Mouse (Mus musculus): Measurements from ENCODE around the gene Cfap54.

The Cfap54 gene

DNA sequence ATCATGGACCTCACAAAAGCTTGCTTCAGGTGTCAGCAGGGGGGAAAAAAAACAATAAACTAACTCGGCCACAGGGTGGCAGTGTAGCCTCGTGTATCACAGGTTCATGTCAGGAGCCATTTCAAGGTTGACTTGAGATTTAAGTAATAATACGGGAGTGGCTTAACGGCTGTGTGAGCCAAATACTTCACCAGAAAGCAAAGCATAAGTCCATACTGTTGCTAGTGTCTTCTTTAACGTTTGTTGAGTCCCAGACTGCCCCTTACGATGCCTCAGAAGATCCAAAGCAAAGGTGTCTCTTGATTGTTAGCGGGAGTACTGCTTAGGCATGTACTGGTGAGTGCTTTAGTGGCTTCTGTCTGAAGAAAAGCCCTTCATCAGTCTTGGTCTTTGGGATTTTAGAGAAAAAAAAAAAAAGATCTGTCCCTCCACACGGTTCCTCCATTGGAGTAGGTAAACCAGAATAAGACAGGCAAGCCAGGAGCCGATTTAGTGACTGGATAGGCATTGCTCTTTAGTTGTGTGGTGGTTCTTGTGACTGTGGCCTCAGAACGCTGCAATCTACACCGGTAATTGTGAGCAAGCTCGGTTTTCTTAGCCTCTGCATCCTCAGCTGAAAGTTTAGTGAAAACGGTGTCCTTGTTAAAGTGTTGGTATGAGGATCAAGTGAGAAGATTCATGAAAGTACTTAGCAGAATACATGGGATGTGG, 30.2 kb downstream of the Cfap54 start:
- DNase-seq: peak; percentile 83

DNA sequence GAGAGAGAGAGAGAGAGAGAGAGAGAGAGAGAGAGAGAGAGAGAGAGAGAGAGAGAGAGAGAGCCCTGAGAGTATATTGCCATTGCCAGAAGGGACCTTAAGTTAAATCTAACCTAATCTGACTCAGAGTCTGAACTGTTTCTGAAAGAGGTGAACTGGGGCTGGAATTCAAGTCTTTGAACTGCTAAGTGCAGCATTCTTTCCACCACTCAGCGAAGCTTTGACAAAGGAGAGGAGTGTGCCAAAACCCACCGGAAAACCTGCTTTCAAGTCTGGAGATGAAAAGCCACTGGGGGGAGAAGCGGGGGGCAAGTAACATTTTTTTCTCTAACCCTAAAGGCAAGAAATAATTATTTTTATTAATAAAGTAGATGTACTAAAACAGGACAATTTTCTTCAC, 30.8 kb downstream of the Cfap54 start:
- no peak for DNase-seq

DNA sequence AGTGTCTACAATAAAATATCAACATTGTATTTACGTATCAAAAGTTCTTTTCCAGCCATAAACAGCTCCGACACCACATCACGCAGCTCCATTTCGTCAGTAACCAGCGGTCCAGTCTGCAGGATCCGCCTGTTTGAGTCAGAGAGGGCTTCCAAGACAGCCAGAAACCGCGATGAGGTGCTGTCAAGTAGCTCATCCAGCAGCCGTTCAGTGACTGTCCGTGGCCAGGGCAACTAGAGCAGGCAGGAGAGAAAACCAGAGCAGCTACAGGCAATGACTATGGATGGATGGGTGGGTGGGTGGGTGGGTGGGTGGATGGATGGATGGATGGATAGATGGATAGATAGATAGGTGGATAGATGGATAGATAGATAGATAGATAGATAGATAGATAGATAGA, 38.2 kb downstream of the Cfap54 start:
- DNase-seq: no peak

DNA sequence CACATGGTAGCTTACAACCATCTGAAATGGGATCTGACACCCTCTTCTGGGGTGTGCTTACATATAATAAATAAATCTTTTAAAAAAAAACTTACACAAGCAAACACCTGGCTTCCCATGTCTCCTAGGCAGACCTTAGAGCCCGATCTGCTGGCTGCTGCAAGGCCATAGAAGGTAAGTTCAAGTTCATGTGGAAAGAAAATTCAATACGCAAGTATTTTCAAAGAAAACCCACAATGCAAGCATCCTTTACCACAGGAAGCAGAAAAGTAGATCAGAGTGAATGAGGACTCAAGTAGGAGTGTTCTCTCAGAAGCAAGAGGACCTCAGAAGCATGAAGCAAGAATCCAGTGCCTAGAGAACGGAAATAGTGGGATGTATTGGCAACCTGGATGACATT, 39.6 kb downstream of the Cfap54 start:
- no peak for DNase-seq

DNA sequence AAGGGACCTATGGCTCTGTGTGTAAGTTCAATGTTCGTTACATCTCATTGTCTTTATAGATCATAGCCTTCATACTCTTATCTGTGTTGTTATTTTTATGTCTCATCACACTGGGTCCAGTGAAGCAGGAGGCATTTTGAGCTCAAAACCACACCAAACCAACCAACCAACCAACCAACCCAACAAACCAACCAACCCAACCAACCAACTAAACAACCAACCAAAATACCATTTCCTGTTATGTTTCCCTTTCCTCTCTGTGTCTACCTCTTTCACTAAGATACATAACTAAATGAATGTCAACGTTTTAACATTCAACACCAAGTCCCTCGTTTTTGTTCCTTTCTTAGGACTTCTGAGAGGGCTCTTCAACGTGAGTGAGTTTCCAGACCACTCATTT, 40.0 kb downstream of the Cfap54 start:
- DNase-seq: no peak

DNA sequence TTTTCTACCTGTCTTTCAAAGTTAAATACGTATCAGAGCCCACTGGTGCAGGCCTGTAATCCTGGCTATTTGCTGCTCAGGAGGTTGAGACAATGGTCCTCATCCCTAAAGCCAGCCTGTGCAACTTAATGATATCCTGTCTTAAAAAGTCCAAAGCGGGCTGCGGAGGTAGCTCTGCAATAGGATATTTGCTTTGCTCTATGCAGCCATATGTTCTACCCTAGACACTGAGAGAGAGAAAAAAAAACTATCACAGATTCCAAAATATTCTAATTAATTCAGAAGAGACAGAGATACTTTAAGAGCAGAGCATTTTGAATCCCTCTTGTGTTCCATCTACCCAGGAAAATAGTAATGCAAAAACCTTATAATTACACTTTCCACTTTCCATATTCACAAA, 44.9 kb downstream of the Cfap54 start:
- no peak for DNase-seq

DNA sequence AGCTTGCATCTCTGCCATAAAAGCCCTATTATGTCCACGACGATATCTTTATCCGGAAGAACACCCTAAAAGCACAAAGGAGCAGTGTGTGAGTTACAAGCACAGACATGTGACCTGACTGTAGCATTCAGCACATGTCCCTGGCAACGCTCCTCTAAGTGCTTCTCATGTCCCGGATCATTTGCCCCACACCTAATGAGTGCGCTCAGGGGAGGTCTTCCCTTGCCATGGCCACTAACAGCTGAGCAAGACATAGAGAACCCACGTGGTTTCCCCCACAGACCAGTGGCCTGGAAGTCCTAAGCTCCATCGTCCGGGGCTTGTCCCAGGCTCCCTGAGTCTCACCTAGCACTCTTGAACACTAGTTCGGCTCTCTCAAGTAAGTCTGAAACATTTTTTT, 45.9 kb downstream of the Cfap54 start:
- no peak for DNase-seq

DNA sequence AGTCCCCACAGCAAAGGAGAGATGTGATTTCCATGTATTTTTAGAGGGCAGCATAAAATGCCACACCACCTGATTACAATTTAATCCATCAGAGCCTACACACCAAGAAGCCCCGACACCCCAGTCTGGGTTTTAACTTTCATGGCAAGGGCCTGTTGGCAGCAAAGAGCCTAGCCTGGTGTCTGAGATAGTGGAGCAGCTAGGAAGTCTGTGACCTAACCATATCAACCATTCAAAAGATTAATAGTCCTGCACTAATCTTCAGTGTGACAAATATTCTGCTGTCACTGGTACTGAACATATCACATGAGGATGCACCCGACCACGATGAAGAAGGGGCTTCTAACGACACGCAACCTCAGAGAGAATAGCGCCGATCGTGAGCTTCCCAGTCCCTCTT, 58.1 kb downstream of the Cfap54 start:
- DNase-seq: no peak

DNA sequence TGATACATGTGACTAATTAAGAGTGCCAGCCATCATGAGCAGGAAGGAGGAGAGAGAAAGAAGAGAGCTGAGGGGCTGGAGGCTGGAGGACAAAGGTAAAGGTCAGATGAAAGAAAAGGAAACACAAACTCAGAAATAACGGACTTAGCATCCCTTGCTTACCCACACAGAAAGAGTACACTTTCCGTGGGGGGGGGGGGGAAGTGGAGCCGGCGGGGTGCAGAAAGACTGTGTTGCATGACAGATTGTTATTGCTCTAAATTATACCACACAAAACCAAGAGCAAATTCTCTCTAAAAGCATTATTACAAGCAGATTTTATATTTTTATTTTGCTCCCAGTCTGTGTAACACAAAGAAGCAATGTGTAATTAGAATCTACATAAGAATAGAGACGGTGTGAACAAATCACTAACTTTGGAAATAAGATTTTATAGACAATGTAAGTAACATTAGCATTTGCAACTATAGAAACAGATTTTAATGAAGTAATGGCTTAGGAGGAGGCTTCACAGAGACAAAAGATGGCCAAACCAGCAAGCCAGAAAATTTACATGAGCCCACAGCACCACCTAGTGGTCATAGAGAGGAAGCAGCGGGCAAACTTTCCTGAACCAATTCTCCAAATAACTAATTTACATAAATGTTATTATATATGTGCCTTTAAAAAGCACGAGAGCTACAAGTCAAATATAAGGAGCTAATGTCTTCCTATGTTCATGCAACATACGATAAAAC, 67.2 kb downstream of the Cfap54 start:
- DNase-seq: peak; percentile 56

DNA sequence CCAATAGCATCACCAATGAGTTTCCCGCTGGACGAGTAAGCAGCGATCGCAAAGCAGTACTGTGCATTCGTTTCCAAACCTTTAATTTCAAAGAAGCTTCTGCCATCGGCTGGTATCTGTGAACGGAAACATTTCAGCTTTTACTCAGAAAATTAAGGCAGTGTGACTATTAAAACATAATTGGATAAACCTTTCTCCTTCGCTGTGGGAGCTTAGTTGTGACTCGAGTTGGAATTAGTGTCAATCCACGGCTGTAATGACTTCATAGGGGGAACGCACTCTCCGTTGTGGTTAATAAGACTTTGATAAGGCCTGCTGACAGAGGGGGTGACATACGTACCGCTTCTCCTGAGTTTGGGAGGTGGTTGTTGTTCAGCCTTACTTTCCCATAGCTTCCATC, 70.3 kb downstream of the Cfap54 start:
- no peak for DNase-seq

DNA sequence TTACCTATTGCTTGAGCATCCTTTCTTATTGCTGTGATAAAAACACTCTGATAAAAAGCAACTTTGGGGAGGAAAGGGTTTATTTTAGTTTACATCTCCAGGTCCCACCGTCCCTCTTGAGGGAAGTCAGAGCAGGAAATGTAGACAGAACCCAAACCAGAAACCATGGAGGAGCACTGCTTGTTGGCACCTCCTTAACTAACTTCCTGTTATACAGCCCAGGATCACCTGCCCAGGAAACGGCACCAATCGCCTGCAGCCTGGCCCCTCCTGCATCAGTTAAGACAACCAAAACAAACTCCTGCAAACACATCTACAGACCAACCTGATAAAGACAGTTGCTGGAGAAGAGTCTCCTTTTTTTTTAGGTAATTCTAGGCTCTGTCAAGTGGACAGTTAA, 74.4 kb downstream of the Cfap54 start:
- no peak for DNase-seq

DNA sequence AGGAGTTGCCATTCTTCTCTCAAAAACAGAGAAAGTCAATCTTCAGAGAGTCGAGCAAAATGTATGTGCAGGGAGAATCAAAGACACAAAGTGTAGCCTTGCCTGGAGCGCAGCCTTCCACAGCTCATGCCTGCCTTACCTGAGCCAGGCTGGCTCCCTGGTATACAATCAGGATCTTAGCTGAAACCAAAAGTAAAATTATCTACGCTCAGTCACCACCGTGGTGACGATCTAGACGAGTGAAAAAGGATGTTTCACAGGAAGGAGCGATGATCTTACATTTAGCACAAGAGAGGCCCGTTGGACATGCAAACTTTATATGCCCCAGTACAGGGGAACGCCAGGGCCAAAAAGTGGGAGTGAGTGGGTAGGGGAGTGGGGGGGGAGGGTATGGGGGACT, 75.0 kb downstream of the Cfap54 start:
- DNase-seq: no peak

DNA sequence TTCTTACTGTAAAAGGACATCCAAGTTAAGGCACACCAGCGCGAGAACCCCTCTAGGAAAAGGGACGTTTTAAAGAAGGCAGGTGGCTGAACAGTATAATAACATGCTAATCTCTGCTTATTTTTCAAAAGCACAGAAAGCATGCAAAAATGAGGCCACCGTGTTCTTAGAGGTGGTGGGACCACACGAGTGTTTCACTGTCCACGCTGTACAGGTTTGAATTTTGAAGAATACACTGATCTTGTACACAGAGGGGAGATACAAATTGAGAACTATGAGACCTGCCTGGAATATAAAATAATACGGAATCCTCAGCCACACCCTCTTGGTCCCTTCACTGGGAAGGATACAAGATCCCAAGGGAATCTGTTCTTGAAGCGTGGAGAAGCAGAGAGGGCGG, 82.9 kb downstream of the Cfap54 start:
- DNase-seq: no peak

DNA sequence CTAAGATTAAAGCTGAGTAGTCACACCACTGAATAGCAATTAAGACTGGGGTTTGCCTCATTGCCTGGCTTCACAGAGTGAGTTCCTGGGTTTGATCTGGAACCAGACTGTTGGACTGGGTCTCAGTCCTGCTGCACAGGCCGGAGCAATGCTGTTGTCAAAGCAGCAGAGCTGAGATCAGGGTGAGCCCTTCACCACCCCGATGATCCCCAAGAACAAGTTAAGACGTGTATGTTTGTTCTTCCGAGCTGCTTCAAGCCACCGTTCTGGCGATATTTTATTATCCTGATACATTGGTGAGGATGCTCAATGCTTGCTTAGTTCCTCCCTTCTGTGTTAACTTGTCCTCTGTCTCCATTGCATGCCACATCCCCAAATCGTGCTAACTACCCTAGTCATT, 86.2 kb downstream of the Cfap54 start:
- DNase-seq: no peak

DNA sequence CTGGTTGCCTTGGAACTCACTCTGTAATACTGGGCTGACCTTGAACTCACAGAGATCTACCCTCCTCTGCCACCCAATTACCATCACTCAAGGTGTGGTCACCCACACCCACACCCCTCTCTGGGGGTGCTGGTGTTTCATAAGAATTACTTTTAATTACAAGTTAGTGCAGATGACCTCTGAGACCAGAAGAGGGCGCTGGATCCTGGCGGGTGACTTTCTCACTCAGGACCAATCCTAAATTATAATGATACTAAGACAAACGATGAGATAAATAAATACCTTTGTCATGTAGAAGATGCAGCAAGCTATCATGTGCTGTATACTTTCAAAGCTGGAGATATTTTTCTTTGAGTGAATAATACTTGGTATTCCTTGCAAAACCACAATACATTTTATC, 87.1 kb downstream of the Cfap54 start:
- DNase-seq: no peak

DNA sequence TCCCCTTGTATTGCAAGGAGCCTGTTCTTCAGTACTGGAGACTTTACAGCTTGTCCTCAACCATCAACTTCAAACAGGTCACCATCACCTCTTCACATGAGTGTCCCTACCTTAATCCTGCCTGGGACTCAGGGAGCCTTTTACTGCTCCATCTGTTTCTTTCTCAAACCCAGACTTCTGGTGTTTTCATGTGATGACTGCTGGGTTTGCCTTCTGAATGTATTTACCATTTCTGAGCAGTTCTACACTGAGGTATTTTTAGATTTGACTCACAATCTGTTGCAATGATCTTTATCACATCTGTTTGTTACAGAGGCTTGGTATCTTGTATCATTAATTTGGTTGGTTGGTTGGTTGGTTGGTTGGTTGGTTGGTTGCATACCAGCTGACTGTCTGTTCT, 88.9 kb downstream of the Cfap54 start:
- no peak for DNase-seq

DNA sequence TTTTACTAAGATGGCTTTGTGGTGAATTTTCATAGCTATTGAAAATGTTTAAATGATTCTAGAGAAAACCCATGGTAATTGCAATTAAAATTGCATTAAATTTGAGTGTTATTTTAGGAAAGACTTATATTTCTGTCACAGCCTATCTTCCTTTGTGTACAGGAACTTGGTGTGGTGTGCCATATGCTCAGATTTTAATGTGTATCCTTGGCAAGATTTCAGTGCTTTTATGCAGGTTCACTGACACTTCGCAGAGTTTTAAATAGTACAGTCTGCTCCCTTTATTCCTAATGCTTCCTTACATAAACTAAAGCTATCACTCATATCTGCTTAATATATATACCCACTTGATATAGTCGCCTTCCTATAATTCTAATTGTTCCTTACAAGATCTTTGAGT, 90.8 kb downstream of the Cfap54 start:
- DNase-seq: no peak

DNA sequence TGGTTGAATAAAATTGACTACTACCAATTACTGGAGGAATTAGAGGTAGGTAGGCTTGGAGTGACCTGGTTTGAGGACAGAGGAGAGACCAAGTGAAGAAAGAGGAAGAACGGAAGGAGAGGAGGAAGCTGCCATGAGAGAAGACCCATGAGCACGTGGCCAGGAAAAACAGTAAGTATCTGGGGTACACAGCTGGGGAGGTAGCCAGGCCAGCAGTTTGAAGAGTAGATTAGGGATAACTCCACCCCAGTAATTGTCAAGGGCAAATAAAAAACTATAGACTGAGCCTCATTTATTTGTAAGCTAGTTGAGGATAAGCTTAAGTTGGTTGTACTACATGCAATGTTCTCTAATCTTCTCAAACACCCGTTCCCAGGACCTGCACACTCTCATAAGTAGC, 116.3 kb downstream of the Cfap54 start:
- DNase-seq: no peak

DNA sequence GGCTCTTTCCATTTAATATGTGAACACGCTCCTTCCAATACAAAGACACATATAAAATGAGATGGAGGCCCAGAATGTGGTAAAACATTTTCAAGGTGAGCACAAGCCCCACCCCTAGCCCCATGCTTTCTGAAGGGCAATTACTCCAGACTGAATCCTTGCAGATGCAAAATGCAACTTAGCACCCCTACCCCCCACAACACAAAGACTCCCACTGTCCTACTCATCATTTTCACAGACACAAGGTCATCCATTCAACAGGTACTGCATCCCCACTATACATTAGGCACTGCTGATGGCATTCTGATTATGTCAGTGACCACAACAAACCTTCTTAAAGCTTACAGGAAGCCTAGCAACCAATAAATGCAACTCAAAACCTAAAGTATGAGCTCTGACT, 131.4 kb downstream of the Cfap54 start:
- DNase-seq: no peak

DNA sequence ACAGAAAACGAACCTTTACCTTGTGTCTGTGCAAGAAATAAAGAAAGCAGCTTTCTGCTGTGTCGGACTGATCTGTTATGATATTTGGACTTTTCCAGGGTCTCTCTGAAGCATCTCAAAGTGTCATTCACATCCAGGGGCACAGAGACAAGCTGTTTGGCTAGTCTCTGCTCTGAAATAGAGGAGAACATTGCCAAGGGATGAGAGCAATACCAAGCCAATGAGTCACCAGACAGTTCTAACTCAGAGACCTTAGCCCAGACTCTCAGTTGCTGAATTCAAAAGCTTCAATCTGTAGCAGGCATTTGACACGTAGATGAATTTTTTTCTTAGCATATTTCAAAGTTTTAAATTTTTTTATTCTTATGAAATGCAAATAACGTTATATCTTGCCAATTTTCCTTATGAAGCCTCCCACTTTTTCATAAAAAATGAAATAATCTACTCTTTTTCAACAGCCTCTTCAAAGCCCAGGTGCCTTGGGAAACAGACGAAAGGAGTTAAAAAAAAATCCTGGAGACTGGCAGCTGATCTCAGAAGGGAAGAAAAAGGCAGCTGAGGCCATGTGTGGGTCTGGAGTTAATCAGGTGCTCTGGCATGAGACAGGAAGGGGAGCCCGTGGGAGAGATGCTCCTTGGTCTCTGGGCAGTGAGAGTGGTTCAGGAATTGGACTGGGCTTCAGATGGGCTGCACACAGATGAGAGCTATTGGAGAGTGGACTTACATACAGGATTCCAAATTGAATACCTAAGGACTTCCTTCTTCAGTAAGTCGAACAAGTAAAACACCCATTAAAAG, 138.4 kb downstream of the Cfap54 start:
- DNase-seq: no peak

DNA sequence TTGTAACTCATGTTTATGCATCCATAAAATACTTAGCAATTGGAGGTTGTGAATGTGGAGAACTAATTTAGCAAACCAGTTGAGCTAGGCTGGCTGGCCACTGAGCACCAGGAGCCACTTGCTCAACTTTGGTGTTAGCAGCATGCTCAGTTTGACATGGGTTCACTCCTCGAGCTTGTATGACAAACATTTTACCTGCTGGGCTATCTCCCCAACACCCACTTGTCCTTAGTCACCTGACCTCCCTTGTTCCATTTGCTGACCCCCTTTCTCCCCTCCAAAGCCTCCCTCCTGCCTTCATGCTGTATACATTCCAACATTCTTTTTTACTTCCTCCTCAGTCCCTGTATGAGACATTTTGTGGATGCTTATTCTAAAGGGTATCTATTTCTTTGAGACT, 139.8 kb downstream of the Cfap54 start:
- DNase-seq: no peak

DNA sequence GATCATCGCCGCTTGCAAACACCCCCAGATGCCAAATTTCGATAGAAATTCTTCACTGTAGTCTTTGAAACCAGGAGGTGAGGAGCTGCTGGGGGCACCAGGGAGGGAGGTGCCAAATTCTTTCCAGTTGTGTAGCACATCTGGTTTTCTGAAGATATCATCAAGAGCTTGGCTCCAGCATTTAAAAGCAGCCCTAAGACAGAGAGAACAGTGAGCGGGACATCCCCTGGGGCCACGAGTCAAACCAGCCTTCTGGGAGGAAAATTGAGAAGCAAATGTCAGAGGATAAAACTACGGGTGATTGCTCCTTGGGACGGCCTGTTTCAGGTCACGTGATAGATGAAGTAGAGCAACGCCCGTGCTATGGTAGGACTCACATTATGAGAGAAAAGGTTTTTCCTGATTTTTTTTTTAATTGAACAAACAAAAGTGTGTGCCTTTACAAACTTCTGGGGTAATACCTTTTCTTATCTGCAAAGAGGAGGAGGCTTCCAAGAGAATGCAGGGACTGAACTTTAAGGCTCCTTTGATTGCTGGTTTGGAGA, 143.6 kb downstream of the Cfap54 start:
- DNase-seq: no peak

DNA sequence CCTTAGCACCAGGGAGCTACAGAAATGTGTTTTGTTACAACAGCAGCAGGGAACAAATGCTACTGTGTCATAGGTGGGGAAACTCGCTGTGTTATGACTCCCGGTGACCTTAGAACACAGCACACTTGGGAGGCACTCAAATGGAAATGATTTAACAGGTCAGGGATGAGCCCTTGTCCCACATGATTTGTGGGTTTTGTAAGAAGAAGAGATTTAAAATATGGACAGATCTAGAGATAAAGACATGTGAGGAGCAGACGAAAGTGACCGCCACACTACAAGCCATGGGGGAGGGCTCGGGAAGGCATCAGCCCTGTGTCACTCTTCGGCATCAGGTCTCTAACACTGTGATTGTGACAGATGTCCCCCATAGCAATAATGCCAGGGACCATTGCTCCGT, 144.3 kb downstream of the Cfap54 start:
- DNase-seq: no peak

DNA sequence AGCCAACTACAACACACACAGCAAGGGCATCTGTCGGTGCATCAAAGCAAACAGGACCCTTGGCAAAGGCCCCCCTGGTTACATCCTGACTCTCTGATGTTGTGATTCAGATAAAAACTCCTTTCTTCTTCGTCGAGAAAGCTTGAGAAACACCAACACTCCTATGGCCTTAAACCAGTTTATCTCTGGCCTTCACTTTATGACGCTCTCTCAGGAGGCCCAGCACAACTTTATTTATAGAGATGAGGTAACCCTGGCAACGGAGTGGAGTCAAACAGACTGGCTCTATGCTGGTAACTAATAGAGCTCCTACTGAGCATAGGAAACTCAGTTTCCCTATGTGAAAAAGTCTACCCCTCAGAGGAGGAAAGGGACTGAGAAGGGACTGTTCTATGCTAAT, 146.9 kb downstream of the Cfap54 start:
- no peak for DNase-seq
